Mouse (Mus musculus): ENCODE measurements around the gene Cdh20.
"Not testable (repeated sequence)": the region's sequence is repeated elsewhere in the genome, so short reads cannot be mapped to it uniquely, and the experiment has no call there.

Cdh20 gene

GRCm38 (mm10) chr1:104917307-104917836, 149.0 kb downstream of the Cdh20 start:
- peak; percentile 20 for DNase-seq

GRCm38 (mm10) chr1:104933051-104933450, 164.7 kb downstream of the Cdh20 start:
- no peak for DNase-seq

- no peak for DNase-seq
These were observed 168.6 kb downstream of the Cdh20 start for GRCm38 (mm10) chr1:104936966-104937365.

- no peak for DNase-seq
These were observed 170.8 kb downstream of the Cdh20 start for GRCm38 (mm10) chr1:104939156-104939555.

- peak; percentile 76 for DNase-seq
These were observed 176.3 kb downstream of the Cdh20 start for GRCm38 (mm10) chr1:104944470-104945109.

GRCm38 (mm10) chr1:104945110-104945489, 176.8 kb downstream of the Cdh20 start:
- DNase-seq = no peak

GRCm38 (mm10) chr1:104949640-104950039, 181.3 kb downstream of the Cdh20 start:
- not testable (repeated sequence) for DNase-seq

GRCm38 (mm10) chr1:104957046-104957445, 188.7 kb downstream of the Cdh20 start:
- DNase-seq = peak; percentile 41

GRCm38 (mm10) chr1:104961670-104962069, 193.3 kb downstream of the Cdh20 start:
- DNase-seq = no peak

- no peak for DNase-seq
These were observed 193.9 kb downstream of the Cdh20 start for GRCm38 (mm10) chr1:104962257-104962656.

GRCm38 (mm10) chr1:104979068-104979467, 210.7 kb downstream of the Cdh20 start:
- DNase-seq = peak; percentile 36

- DNase-seq = no peak
These were observed 211.9 kb downstream of the Cdh20 start for GRCm38 (mm10) chr1:104980273-104980672.

- peak; percentile 85 for DNase-seq
These were observed 218.1 kb downstream of the Cdh20 start for GRCm38 (mm10) chr1:104986222-104986973.

GRCm38 (mm10) chr1:104987526-104987925, 219.2 kb downstream of the Cdh20 start:
- DNase-seq = no peak

- no peak for DNase-seq
These were observed 224.1 kb downstream of the Cdh20 start for GRCm38 (mm10) chr1:104992441-104992840.

GRCm38 (mm10) chr1:104993905-104994611, 225.7 kb downstream of the Cdh20 start:
- peak; percentile 62 for DNase-seq

GRCm38 (mm10) chr1:104994612-104994986, 226.3 kb downstream of the Cdh20 start:
- no peak for DNase-seq

- no peak for DNase-seq
These were observed 229.5 kb downstream of the Cdh20 start for GRCm38 (mm10) chr1:104997814-104998213.

- no peak for DNase-seq
These were observed 233.8 kb downstream of the Cdh20 start for GRCm38 (mm10) chr1:105002179-105002578.

GRCm38 (mm10) chr1:105003786-105004185, 235.5 kb downstream of the Cdh20 start:
- DNase-seq = no peak

- peak; percentile 9 for DNase-seq
These were observed 244.3 kb downstream of the Cdh20 start for GRCm38 (mm10) chr1:105012616-105013015.

- DNase-seq = no peak
These were observed 245.0 kb downstream of the Cdh20 start for GRCm38 (mm10) chr1:105013291-105013690.

GRCm38 (mm10) chr1:105041668-105042067, 273.3 kb downstream of the Cdh20 start:
- no peak for DNase-seq
